Mouse (Mus musculus) hindbrain, embryonic 16.5 days (tissue): ENCODE measurements around the gene Tbx20. TPM values are rescaled to one million over a fixed set of nuclear protein-coding genes. Genes with fewer than 3 reads are reported as not detected.
A peak's percentile ranks its signal among the peaks of the same experiment; 100 is the strongest.

Experiments used
- ATAC-seq: fragments of 200-750 bp; cut with Nextera tagmentation; 2 replicates; pipeline ENCODE4 v1.8.0; 2017; ENCODE audit warnings: moderate TSS enrichment, moderate library complexity
- H3K27ac ChIP-seq: fragments of 300-500 bp; sonication (generic); 2 replicates; pipeline ENCODE4 v1.5.1; 2014; ENCODE audit warnings: low read depth, mild to moderate bottlenecking, control low read depth, low read length, moderate library complexity
- H3K27me3 ChIP-seq: fragments of 300-500 bp; sonication (generic); replicated peaks from 2 replicates; pipeline ENCODE4 v1.6.1; 2014; ENCODE audit warnings: low read length; ENCODE audit not compliant: control insufficient read depth, insufficient read depth
- H3K36me3 ChIP-seq: fragments of 300-500 bp; sonication (generic); 2 replicates; pipeline ENCODE4 v1.6.1; 2014; ENCODE audit warnings: mild to moderate bottlenecking, low read length, moderate library complexity, mixed read lengths; ENCODE audit not compliant: control insufficient read depth, insufficient read depth
- H3K4me1 ChIP-seq: fragments of 300-500 bp; sonication (generic); 2 replicates; pipeline ENCODE4 v1.6.1; 2014; ENCODE audit warnings: low read depth, low read length; ENCODE audit not compliant: control insufficient read depth, insufficient read depth
- H3K4me2 ChIP-seq: fragments of 300-500 bp; sonication (generic); 2 replicates; pipeline ENCODE4 v1.6.1; 2014; ENCODE audit warnings: mild to moderate bottlenecking, low read length, control low read depth, moderate library complexity
- H3K4me3 ChIP-seq: fragments of 300-500 bp; sonication (generic); 2 replicates; pipeline ENCODE4 v1.5.1; 2014; ENCODE audit warnings: mild to moderate bottlenecking, low read length, control low read depth, moderate library complexity
- H3K9ac ChIP-seq: fragments of 300-500 bp; sonication (generic); 2 replicates; pipeline ENCODE4 v1.6.1; 2014; ENCODE audit warnings: low read depth, mild to moderate bottlenecking, control low read depth, low read length, moderate library complexity
- H3K9me3 ChIP-seq: fragments of 300-500 bp; sonication (generic); 2 replicates; pipeline ENCODE4 v1.6.1; 2014; ENCODE audit warnings: mild to moderate bottlenecking, low read length, moderate library complexity; ENCODE audit not compliant: control insufficient read depth
- WGBS: fragments of 180-500 bp; shearing (Covaris S2); extraction: QIAGEN DNeasy Blood & Tissue Kit; methylation state at CpG from one replicate; pipeline ENCODE4 v1.1.7; 2014; 5-methylcytosine and 5-hydroxymethylcytosine counted together
- polyA plus RNA-seq: library from polyadenylated mRNA; unstranded; fragments of >200 nt; fragmentation: Nextera tagmentation; extraction: Ambion mirVana; gene quantifications from 2 replicates; pipeline ENCODE4 v1.2.1, GENCODE M21; 2015

Gene Tbx20
- polyA plus RNA-seq, 1 experiment from 2014 or later: 0.78 TPM

DNA sequence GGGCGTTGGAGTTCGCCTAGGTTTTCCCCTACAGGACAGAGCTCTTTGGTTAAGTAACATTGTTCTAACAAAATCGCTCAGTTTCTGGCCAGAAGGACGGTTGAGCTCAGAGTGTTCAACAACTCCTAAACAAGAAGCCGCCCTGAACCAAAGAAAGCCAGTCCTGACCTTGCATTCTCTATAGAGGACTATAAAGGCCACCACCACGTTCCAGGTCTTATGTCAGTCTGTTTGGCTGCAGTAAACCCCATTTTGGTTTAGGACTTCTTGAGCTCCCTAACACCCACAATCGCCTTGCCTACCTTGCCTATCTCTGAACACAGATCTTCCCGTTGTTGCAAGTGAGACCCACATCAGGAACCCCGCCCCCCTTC lies 77.7 kb downstream of the Tbx20 start:
- Histone ChIP-seq H3K36me3 (no peaks in the 10 kb centered on the region), H3K4me3 (peak overlapping the region; percentile 60), H3K9me3 (no peaks in the 10 kb centered on the region), H3K4me2 (peak overlapping the region; percentile 99), H3K27me3 (no peaks in the 10 kb centered on the region; the same call in 1 of the 2 replicates), H3K4me1 (no peaks in the 10 kb centered on the region), H3K9ac (peak overlapping the region; percentile 65), H3K27ac (no peak overlapping the region)
- ATAC-seq: no peak; the same call in 1 of the 2 replicates
- whole genome bisulfite sequencing: 18% methylated on average over 9 of the region's 9 CpGs

GRCm38 (mm10) chr9:24695700-24696404 lies 78.3 kb downstream of the Tbx20 start, which contains the start of gene Dpy19l2:
Gene Dpy19l2, minus strand, starts transcription at chr9:24696293.
- no peaks in the 10 kb centered on the region for H3K36me3 ChIP-seq
- no peaks in the 10 kb centered on the region for H3K9me3 ChIP-seq
- WGBS: 2% methylated on average over 44 of the region's 45 CpGs
- peak; percentile 97 for ATAC-seq
- H3K4me3 ChIP-seq: peak within 1 kb of the TSS; percentile 60
- peak within 1 kb of the TSS; percentile 99 for H3K4me2 ChIP-seq
- H3K27ac ChIP-seq: no peak within 1 kb of the TSS; the same call in 1 of the 2 replicates
- peak within 1 kb of the TSS; percentile 65 for H3K9ac ChIP-seq
- H3K4me1 ChIP-seq: no peaks in the 10 kb centered on the region
- no peaks in the 10 kb centered on the region; the same call in 1 of the 2 replicates for H3K27me3 ChIP-seq

Other genes with a start within 250 kb of the Tbx20 start
- gene Cypt4, start 149.1 kb downstream of the Tbx20 start, polyA plus RNA-seq: not detected in 2 replicates
- gene Dpy19l2, start 78.0 kb downstream of the Tbx20 start, polyA plus RNA-seq: 0.41 and 0.49 TPM in 2 replicates